Mouse (Mus musculus): ENCODE measurements around the gene Fam196a. TPM values are rescaled to one million over a fixed set of nuclear protein-coding genes. Genes with fewer than 3 reads are reported as not detected.

Fam196a gene
- polyA plus RNA-seq, 1 experiment: not detected

- Histone ChIP-seq H3K27me3 (ENCODE audit: control insufficient read depth, insufficient read depth, low read length) (no peaks in the 10 kb centered on the region), H3K4me1 (ENCODE audit: control insufficient read depth, insufficient read depth, insufficient read length, low read length) (no peaks in the 10 kb centered on the region), H3K36me3 (ENCODE audit: control insufficient read depth, insufficient read depth, low read length) (peaks cover 6% of the 10 kb centered on the region; the same call in 1 of the 2 replicates), H3K27ac (ENCODE audit: insufficient read depth, low read depth, low read length) (no peak overlapping the region), H3K4me3 (ENCODE audit: low read depth, low read length) (no peak overlapping the region)
- WGBS: 93% methylated on average over 4 of the region's 4 CpGs
- TF ChIP-seq POLR2A (IDR thresholded peaks at IDR 0.05; ENCODE audit: low read depth, low read length) (no peak), CTCF (IDR thresholded peaks at IDR 0.05; ENCODE audit: extremely low read depth, insufficient read length, insufficient replicate concordance, low read depth, low read length) (no peak)
Observed at GRCm38 (mm10) chr7:134842751-134843150, 95.5 kb downstream of the Fam196a start.

- Histone ChIP-seq H3K4me1 (ENCODE audit: control insufficient read depth, insufficient read depth, insufficient read length, low read length) (no peaks in the 10 kb centered on the region), H3K36me3 (ENCODE audit: control insufficient read depth, insufficient read depth, low read length) (peaks cover 7% of the 10 kb centered on the region; the same call in 1 of the 2 replicates), H3K27ac (ENCODE audit: insufficient read depth, low read depth, low read length) (no peak overlapping the region), H3K27me3 (ENCODE audit: control insufficient read depth, insufficient read depth, low read length) (no peaks in the 10 kb centered on the region), H3K4me3 (ENCODE audit: low read depth, low read length) (no peak overlapping the region)
- WGBS: 99% methylated on average over 2 of the region's 2 CpGs
- TF ChIP-seq CTCF (IDR thresholded peaks at IDR 0.05; ENCODE audit: extremely low read depth, insufficient read length, insufficient replicate concordance, low read depth, low read length) (no peak), POLR2A (IDR thresholded peaks at IDR 0.05; ENCODE audit: low read depth, low read length) (no peak)
Observed at GRCm38 (mm10) chr7:134840066-134840465, 98.2 kb downstream of the Fam196a start.
